Mouse (Mus musculus) mouse embryonic stem cell (cell line): Measurements from ENCODE around the gene Dmxl2.

Experiments
- in situ Hi-C, 2 experiments: fragments of 300-500 bp; cut with MboI; formaldehyde crosslinking; loops; 1 replicate in 1 of 2; 3 replicates in 1 of 2; pipeline ENCODE4 v1.14.3; 2019 to 2020; ENCODE audit warnings: low sequenced_read_pairs in 2 of 2, low pct_unique_long_range_greater_than_20kb in 1 of 2, mixed read lengths in 1 of 2; ENCODE audit not compliant: unreplicated experiment in 1 of 2

The Dmxl2 gene

GRCm38 (mm10) chr9:54501453-54502110, at the start of gene Dmxl2:
TSS of gene Dmxl2 (minus strand) at chr9:54501626.
- in situ Hi-C loops = no loop called here

GRCm38 (mm10) chr9:54549433-54549832, 48.0 kb upstream of the Dmxl2 start:
- in situ Hi-C loops = no loop called here

GRCm38 (mm10) chr9:54547536-54547935, 46.1 kb upstream of the Dmxl2 start:
- in situ Hi-C loops = no loop called here

- in situ Hi-C loops = no loop called here
These were observed 43.5 kb upstream of the Dmxl2 start for GRCm38 (mm10) chr9:54544954-54545315.

- in situ Hi-C loops = no loop called here
These were observed 43.0 kb upstream of the Dmxl2 start for GRCm38 (mm10) chr9:54544212-54544953.

GRCm38 (mm10) chr9:54540801-54541200, 39.4 kb upstream of the Dmxl2 start:
- in situ Hi-C loops = no loop called here

GRCm38 (mm10) chr9:54538684-54539083, 37.3 kb upstream of the Dmxl2 start, which contains the start of gene Sh2d7:
TSS of gene Sh2d7 (plus strand) at chr9:54538984.
- in situ Hi-C loops = no loop called here

GRCm38 (mm10) chr9:54538244-54538643, 36.8 kb upstream of the Dmxl2 start:
- in situ Hi-C loops = no loop called here

GRCm38 (mm10) chr9:54537480-54537879, 36.1 kb upstream of the Dmxl2 start:
- in situ Hi-C loops = no loop called here

- in situ Hi-C loops = no loop called here
These were observed 35.6 kb upstream of the Dmxl2 start for GRCm38 (mm10) chr9:54537030-54537429.

- in situ Hi-C loops = no loop called here
These were observed 34.8 kb upstream of the Dmxl2 start for GRCm38 (mm10) chr9:54536236-54536635.

- in situ Hi-C loops = no loop called here
These were observed 32.5 kb upstream of the Dmxl2 start for GRCm38 (mm10) chr9:54533975-54534374.

- in situ Hi-C loops = no loop called here
These were observed 31.5 kb upstream of the Dmxl2 start for GRCm38 (mm10) chr9:54532926-54533325.

- in situ Hi-C loops = no loop called here
These were observed 30.0 kb upstream of the Dmxl2 start for GRCm38 (mm10) chr9:54531421-54531820.

GRCm38 (mm10) chr9:54530836-54531235, 29.4 kb upstream of the Dmxl2 start:
- in situ Hi-C loops = no loop called here

GRCm38 (mm10) chr9:54529950-54530349, 28.5 kb upstream of the Dmxl2 start:
- in situ Hi-C loops = no loop called here

GRCm38 (mm10) chr9:54527694-54528093, 26.3 kb upstream of the Dmxl2 start:
- in situ Hi-C loops = no loop called here

- in situ Hi-C loops = no loop called here
These were observed 18.9 kb upstream of the Dmxl2 start for GRCm38 (mm10) chr9:54520286-54520685.

GRCm38 (mm10) chr9:54518921-54519320, 17.5 kb upstream of the Dmxl2 start:
- in situ Hi-C loops = no loop called here

GRCm38 (mm10) chr9:54515991-54516390, 14.6 kb upstream of the Dmxl2 start:
- in situ Hi-C loops = no loop called here
